Mouse (Mus musculus): ENCODE results near the gene Dcdc2b. TPM values are rescaled to one million over a fixed set of nuclear protein-coding genes. Genes with fewer than 3 reads are reported as not detected.

Dcdc2b gene
- total RNA-seq, 2 experiments from 2014 or later, result 5.7 to 7.4 TPM

DNA sequence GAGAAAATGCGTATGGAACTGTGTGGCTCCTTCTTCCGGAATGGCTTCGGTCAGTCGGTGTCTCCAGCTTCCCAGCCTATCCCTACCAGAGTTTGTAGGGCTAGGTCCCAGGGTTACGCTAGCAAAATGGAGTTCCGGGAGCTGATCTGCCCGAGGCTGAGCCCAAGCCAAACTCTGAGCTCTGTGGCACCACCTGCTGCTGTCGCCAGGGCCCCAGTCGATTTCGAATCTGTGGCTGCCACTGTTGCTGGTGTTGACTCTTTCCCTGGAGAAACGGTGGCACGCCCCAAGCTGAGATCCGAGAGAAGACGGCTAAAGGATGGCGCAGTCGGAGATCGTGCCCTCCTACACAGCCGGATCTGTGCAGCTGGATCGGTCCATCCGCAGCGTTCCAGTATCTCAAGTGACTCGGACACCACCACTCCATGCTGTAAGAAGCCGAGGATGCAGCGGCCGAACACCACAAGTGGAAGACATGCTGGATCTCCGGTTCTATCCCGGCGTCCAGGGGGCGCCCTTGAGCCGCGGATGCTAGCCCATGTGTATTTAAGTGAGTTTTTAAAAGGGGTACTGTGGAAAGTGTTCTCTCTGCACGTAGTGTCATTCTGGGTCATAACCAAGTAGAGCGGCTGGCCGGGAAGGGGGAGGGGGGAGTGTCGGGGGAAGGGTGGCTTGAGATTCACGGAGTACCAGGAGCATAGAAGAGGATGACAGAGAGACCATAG, 29.0 kb downstream of the Dcdc2b start:
- TF ChIP-seq CTCF (conservative IDR thresholded peaks at IDR 0.05), result peak; percentile 81
- peak overlapping the region; percentile 66 for H3K4me3 ChIP-seq
- DNase-seq (ENCODE audit: low spot score in 2 of 2), result peak; percentile 82 to 86
- H3K27ac ChIP-seq, result peak overlapping the region; percentile 81

- H3K4me3 ChIP-seq, result peak overlapping the region; percentile 66; the same call in 1 of the 2 replicates
- peak overlapping the region; percentile 81; the same call in 1 of the 2 replicates for H3K27ac ChIP-seq
- TF ChIP-seq CTCF (conservative IDR thresholded peaks at IDR 0.05), result no peak
- DNase-seq (ENCODE audit: low spot score in 2 of 2), result no peak
Measured at GRCm38 (mm10) chr4:129584370-129584769, 29.7 kb downstream of the Dcdc2b start.

- TF ChIP-seq CTCF (conservative IDR thresholded peaks at IDR 0.05), result peak; percentile 25; the same call in 1 of the 2 replicates
- Histone ChIP-seq H3K4me3 (no peak overlapping the region), H3K27ac (no peak overlapping the region)
- DNase-seq (ENCODE audit: low spot score in 2 of 2), result no peak
Measured at GRCm38 (mm10) chr4:129582251-129582650, 31.8 kb downstream of the Dcdc2b start.

- DNase-seq (ENCODE audit: low spot score in 2 of 2), result peak in 1 of 2 experiments; percentile 19
- TF ChIP-seq CTCF (conservative IDR thresholded peaks at IDR 0.05), result no peak
- H3K4me3 ChIP-seq, result no peak overlapping the region
Measured at GRCm38 (mm10) chr4:129580347-129580746, 33.7 kb downstream of the Dcdc2b start.

DNA sequence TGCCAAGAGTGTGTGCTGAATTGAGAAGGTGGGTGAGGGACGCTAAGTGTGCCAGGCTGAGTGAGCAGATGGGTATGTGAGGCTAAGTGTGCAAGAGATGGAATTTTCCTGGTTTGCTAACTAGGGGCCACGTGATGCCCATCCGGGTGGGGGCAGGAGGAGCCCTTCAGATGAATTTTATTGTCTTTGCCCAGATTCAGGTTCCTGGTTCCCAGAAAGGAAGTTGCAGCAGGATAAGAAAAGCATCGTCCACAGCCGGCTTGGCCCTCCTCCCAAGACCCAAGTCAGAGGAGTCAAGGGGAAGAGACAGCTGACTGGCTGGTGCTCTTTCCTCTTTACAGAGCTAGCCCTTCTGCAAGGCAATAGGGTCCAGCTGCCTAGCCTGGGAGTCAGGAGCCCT, 35.6 kb downstream of the Dcdc2b start, which contains the start of gene Fam167b:
Fam167b (minus strand) TSS at position 84 of the 400 bp plus-strand sequence.
- DNase-seq (ENCODE audit: low spot score in 2 of 2), result no peak
- Histone ChIP-seq H3K27ac (no peak within 1 kb of the TSS), H3K4me3 (no peak within 1 kb of the TSS)
- TF ChIP-seq CTCF (conservative IDR thresholded peaks at IDR 0.05), result no peak

More at GRCm38 (mm10) chr4:129580347-129580746, 33.7 kb downstream of the Dcdc2b start:
- H3K27ac ChIP-seq, result no peak overlapping the region

DNA sequence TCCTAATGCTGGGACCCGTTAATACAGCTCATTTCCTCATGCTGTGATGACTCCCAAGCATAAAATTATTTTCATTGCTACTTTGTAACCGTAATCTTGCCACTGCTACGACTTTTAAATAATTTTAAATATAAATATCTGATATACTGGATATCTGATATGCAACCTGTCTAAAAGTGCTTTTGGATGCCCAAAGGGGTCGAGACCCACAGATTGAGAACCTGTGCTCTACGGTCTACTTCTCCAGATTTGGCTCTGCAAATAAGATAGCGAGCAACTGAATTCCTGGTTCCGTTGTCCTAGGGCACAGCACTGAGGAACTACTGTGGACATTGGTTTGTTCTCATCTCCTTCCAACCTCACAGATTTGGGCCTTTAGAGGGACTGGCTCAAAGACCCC, 36.4 kb downstream of the Dcdc2b start:
- H3K27ac ChIP-seq, result no peak overlapping the region
- no peak for TF ChIP-seq CTCF (conservative IDR thresholded peaks at IDR 0.05)
- no peak for DNase-seq (ENCODE audit: low spot score in 2 of 2)

DNA sequence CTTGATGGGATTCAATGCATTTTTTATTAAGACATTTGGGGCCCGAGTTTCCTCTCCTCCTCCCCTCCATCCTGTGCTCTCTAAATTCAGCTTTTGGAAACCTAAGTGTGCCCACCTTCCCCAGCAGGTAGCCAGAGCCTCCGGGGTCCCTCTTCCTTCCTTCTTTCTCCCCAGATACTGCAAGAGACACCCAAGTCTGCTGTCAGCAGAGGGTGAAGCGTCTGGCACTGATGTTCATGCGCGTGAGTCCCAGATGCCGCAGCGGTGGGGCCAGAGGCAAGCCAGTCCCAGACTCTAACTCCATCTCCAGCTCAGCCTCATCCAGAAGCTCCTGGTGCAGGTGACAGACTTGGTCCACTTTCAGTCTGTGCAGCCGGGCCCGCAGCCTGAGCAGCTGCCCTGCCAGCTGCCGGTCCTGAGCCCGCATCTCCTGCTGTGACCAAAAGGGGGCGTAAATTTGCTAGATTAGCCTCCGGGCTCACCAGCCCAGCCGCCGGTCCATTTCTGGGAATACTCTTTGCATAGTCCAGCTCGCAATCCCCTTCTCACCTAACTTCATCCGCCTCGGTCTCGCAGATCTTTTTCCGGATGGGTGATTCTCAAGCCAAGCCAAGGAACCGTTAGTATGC, 37.1 kb downstream of the Dcdc2b start:
- TF ChIP-seq CTCF (conservative IDR thresholded peaks at IDR 0.05), result peak; percentile 79
- Histone ChIP-seq H3K4me3 (no peak overlapping the region), H3K27ac (no peak overlapping the region)
- peak in 1 of 2 experiments; percentile 49 for DNase-seq (ENCODE audit: low spot score in 2 of 2)

More for the DNA sequence above, 36.4 kb downstream of the Dcdc2b start:
- H3K4me3 ChIP-seq, result no peak overlapping the region

- DNase-seq (ENCODE audit: low spot score in 2 of 2), result no peak
- Histone ChIP-seq H3K27ac (no peak overlapping the region), H3K4me3 (no peak overlapping the region)
- TF ChIP-seq CTCF (conservative IDR thresholded peaks at IDR 0.05), result no peak
Measured at GRCm38 (mm10) chr4:129575171-129575844, 38.7 kb downstream of the Dcdc2b start.

GRCm38 (mm10) chr4:129573430-129573829, 40.6 kb downstream of the Dcdc2b start, which contains the start of gene Lck:
Gene Lck, minus strand, starts transcription at chr4:129573641.
- Histone ChIP-seq H3K27ac (no peak within 1 kb of the TSS), H3K4me3 (no peak within 1 kb of the TSS)
- DNase-seq (ENCODE audit: low spot score in 2 of 2), result no peak
- TF ChIP-seq CTCF (conservative IDR thresholded peaks at IDR 0.05), result no peak

GRCm38 (mm10) chr4:129573093-129573370, 41.0 kb downstream of the Dcdc2b start:
- DNase-seq (ENCODE audit: low spot score in 2 of 2), result no peak
- H3K4me3 ChIP-seq, result no peak overlapping the region
- H3K27ac ChIP-seq, result no peak overlapping the region
- no peak for TF ChIP-seq CTCF (conservative IDR thresholded peaks at IDR 0.05)

- DNase-seq (ENCODE audit: low spot score in 2 of 2), result no peak
- Histone ChIP-seq H3K4me3 (no peak overlapping the region), H3K27ac (no peak overlapping the region)
- TF ChIP-seq CTCF (conservative IDR thresholded peaks at IDR 0.05), result no peak
Measured at GRCm38 (mm10) chr4:129572236-129573092, 41.6 kb downstream of the Dcdc2b start.

GRCm38 (mm10) chr4:129571551-129572084, 42.4 kb downstream of the Dcdc2b start:
- no peak for DNase-seq (ENCODE audit: low spot score in 2 of 2)
- TF ChIP-seq CTCF (conservative IDR thresholded peaks at IDR 0.05), result no peak
- no peak overlapping the region for H3K4me3 ChIP-seq
- no peak overlapping the region for H3K27ac ChIP-seq

Data from layer of hippocampus, adult 2 months (tissue).